Mouse (Mus musculus) thymus, adult 18-20 months (tissue): ENCODE data around the gene Nit1.

Source experiments
- DNase-seq, 2 experiments: peaks; one replicate each; pipeline ENCODE4 v3.0.0; 2022; ENCODE audit warnings: mixed read lengths in 2 of 2

Nit1 gene

GRCm38 (mm10) chr1:171345225-171346094, at the start of gene Nit1, which contains the start of gene Pfdn2:
Gene Nit1, minus strand, starts transcription at chr1:171345646.
Gene Pfdn2, plus strand, starts transcription at chr1:171345670.
- peak; percentile 84 to 85 for DNase-seq

GRCm38 (mm10) chr1:171390101-171390500, 44.7 kb upstream of the Nit1 start:
- peak; percentile 68 to 82 for DNase-seq

DNA sequence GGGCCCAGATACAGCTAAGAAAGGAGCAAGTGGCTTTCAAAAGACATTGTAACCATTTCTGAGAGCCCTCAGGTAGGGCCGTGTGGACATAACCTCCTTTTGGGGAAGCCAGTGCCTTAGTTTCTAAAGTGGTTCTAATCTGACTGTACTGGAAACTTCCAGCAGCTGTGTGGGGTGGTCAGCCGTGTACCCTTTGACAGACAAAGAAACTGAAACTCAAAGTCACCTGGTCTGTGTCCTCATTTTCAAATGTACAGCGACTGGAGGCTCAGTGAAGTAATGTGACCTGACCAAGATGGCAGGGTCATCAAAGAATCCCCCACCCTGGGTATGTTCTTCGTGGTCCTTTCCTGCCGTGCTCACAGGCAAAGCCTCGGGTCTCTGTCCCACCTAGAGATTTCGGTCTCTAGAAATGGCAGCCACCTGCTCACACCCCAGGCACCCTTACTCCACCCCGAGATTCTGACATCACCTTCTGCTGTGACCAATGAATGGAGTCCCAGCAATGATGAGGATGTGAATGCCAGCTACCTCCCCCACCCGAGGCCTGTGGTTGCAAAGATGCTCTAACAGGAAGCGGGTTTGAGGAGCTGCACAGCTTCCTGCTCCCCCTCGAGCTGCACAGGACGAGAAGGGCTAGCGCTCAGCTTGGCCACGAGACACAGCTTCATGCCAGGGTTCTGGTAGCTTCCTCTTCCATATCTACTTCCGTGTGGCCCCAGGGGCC, 43.1 kb upstream of the Nit1 start, which contains the start of gene Arhgap30:
Gene Arhgap30, plus strand, starts transcription at position 579 of the 727 bp plus-strand sequence.
- peak; percentile 92 to 97 for DNase-seq

DNA sequence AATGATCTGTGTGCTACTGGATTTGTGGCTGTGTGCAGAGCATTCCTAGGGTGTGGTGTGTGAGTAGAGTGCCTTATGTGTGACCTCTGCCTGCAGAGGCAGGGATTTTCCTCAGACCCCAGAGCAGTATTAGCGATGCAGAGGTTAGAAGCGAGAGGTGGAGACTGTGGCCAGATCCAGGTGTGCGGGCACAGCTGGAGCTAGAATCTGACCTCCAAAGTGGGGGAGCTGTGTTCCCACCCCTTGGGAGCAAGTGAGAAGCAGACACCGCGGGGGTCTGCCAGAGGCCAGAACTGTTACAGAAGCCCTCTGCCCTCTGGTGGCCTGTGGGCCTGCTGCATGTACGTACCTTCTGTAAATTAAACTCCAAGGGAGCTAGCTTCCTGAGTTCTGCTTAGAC, 41.7 kb upstream of the Nit1 start:
- peak in 1 of 2 experiments; percentile 50 for DNase-seq

- DNase-seq: no peak
These were observed 39.7 kb upstream of the Nit1 start for GRCm38 (mm10) chr1:171385171-171385570.

GRCm38 (mm10) chr1:171384361-171384760, 38.9 kb upstream of the Nit1 start:
- DNase-seq: no peak

DNA sequence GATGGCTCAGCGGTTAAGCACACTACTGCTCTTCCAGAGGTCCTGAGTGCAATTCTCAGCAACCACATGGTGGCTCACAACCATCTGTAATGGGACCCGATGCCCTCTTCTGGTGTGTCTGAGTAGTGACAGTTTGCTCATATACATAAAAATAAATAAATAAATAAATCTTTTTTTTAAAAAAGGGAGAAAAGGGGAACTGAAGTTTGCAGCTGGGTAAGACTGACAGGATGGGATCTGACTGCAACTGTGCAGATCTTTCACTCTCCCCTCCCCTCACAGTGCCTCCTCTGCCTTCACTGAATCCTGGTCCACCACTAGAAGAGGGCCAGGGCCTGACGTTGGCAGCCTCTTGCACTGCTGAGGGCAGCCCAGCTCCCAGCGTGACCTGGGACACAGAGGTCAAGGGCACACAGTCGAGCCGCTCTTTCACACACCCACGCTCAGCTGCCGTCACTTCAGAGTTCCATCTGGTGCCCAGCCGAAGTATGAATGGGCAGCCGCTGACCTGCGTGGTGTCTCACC, 36.7 kb upstream of the Nit1 start:
- no peak for DNase-seq

- DNase-seq: peak; percentile 48 to 58
These were observed 34.6 kb upstream of the Nit1 start for GRCm38 (mm10) chr1:171379935-171380599.

GRCm38 (mm10) chr1:171378298-171378697, 32.9 kb upstream of the Nit1 start:
- DNase-seq: no peak

GRCm38 (mm10) chr1:171375646-171376097, 30.2 kb upstream of the Nit1 start:
- DNase-seq: no peak

DNA sequence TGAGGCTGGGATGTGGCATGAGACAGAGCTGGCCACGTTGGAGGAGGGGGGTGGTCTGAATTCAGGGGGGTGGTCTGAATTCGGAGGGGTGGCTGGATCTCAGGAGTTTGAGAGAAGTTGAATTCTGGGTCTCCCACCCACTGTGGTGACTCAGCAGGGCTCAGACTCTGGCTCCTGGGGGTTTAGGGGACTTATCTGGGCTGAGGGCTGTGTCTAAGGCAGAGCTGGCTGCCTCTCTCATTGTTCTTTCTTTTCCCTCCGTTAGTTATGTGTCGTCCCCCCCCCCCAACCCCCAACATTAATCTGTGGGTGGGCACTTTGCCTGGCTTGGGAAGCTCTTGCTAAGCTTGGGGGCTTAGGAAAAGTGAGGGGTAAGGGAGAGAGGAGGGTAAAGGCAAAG, 28.5 kb upstream of the Nit1 start:
- no peak for DNase-seq

GRCm38 (mm10) chr1:171372880-171373279, 27.4 kb upstream of the Nit1 start:
- no peak for DNase-seq

DNA sequence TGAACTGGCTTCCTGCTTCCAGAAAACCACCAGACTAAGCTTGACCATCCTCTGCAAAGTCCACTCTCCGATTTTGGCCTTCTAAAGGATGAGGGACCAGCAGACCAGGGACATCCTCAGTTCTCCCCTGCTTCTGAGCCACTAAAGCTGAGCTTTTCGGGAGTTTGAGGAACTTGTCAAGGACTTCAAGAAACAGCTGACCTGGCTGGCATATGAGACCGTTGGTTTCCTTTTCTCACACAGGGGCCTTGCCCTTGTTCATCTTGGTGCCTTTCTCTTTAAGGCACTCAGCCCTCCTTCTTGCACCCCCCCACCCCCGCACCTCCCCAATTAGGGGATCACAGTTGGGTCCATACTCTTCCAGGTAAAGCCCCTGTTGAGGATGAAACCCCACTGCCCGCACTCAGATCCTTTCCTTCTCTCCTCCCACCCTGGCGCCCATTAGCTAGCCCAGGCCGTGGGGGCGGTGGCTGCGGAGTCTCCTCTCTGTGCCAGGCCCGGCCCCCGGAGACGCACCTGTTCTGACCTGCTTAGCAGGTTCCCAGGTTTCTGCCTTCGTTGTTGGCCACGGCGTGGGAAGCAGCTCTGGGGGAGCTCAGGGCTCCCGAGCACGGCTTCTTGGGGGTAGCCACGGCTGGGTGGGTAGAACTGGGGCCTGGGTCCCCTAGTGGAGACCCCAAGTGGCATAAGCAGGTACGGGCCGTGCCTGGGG, 24.6 kb upstream of the Nit1 start, which contains the start of gene Nectin4:
Gene Nectin4, plus strand, starts transcription at position 255 of the 712 bp plus-strand sequence.
- no peak for DNase-seq

DNA sequence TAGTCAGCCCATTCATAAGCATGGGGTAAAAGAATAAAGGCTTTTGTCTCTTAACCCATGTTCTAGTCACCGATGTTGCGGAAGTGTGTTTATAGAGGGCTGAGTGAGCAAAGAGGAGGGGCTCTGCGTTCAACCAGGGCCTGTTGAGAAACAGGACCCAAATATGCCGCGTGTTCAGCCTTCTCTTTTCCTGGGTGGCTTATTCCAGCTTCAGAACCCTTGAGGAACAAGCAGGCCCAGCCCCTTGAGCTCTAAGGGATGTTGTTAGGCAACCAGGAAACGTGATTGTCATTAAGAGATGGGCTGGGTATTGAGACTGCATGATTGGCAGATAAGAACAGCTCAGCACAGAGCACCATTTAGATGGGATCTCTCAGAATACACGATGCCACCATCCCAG, 20.5 kb upstream of the Nit1 start:
- DNase-seq: no peak

DNA sequence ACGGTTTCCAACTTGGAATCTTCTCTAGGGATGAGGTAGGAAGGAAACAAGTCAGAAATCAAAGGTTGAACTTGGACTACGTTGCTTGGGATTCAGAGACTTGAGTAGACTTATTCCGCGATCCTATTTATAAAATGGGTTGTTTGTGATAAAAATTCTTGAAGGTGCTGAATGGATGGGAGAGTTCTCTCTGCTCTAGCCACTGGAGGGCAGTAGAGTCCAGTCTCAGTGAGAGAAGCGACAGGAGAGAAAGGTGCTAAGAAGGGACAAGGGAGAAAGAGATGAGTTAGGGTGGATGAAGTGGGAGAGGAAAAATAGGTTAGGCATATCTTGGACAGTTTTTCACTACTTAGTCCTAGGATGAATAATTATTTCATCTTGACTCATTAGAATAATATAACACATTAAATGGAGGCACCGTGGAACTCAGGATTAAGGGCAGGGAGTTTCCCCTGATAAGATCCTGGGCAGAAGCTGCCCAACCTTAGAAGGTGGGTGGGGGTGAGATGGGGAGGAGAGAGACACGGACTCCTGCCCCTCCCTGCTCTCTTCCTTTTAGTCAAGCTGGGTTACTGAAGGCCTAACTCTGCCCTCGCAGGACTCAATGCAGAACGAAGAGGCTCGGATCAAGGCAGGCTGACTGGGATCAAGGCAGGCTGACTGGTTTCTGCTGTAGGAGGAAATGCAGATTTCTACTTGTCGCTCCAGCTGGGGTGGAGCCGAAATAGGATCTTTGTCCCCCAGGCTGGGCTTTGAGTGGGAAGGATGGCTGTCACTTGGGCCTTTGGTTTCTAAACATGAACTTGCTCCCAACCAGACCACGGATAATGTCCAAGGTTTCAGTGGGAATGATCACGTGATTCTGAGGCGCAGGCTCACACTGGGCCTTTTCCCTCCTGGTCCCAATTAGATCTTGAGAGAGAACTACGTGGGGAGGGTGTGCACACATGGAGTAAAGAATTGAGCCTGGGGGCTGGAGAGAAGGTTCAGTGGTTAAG, 16.0 kb upstream of the Nit1 start:
- peak in 1 of 2 experiments; percentile 52 for DNase-seq

GRCm38 (mm10) chr1:171360656-171361055, 15.2 kb upstream of the Nit1 start, which contains the start of gene Klhdc9:
Gene Klhdc9, minus strand, starts transcription at chr1:171360798.
- peak; percentile 80 to 89 for DNase-seq

DNA sequence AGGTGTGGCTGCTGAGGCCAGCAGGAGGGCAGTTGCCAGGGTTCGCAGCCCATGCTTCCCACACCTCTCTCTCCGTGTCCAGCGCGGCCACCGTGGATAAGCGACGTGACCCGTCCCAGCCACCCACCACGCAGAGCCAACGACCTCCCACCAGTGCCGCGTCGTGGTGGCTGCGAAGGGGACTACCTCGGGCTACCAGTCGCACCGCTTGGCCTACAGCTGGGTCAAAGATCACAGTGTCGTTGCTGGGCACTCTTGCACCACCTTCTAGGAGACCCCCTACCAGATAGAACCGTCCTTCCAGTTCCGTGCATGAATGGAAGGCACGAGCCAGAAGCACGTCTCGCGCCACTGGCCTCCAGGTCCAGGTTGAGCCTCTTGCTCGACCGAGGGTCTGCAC, 14.8 kb upstream of the Nit1 start:
- DNase-seq: peak in 1 of 2 experiments; percentile 29

DNA sequence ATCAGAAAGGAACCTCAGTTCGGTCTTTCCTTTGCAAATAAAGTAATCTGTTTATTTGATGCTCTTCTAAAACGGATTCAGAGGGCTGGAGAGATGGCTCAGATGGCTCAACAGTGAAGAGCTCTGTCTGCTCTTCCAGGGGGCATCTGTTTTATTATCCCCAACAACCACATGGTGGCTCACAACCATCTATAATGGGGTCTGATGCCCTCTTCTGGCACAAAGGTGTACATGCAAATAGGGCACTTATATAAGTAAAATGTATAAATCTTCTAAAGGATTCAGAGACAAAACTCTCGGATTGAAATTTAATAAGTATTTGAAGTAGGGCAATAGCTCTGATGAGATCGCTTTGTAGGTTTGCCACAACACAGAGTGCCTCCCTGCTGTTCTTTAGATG, 13.0 kb upstream of the Nit1 start:
- peak in 1 of 2 experiments; percentile 31 for DNase-seq

DNA sequence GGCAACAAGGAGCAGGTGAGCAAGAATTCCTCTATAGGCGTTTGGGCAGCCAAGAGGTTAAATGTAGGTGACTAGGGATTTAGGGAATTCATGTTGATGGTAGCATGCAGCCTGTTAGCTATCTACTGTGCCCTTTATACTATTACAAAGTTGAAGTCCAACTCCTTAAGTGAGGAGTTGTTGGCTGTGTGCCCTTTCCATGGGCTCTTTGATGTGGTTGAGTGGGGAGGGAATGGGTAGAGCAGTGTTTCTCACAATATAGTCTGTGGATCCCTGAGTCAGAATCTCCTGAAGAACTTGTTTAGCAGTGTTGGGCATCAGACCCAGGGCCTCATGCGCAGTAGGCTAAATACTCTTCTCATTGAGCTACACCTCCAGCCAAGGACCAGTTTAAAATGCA, 11.4 kb upstream of the Nit1 start:
- DNase-seq: no peak

GRCm38 (mm10) chr1:171355812-171356340, 10.4 kb upstream of the Nit1 start:
- no peak for DNase-seq
